Mouse (Mus musculus): ENCODE data around the gene Fam234b. TPM values are rescaled to one million over a fixed set of nuclear protein-coding genes. Genes with fewer than 3 reads are reported as not detected.

The Fam234b gene
- polyA plus RNA-seq, 1 experiment from 2014 or later = 34.2 TPM

GRCm38 (mm10) chr6:135169246-135169645 is 28.5 kb upstream of the Fam234b start:
- Histone ChIP-seq H3K36me3 (ENCODE audit: control insufficient read depth, insufficient read depth, low read length) (no peaks in the 10 kb centered on the region), H3K9me3 (ENCODE audit: control insufficient read depth, low read length) (no peaks in the 10 kb centered on the region), H3K4me1 (ENCODE audit: control insufficient read depth, insufficient read depth, low read length) (no peaks in the 10 kb centered on the region; the same call in 1 of the 2 replicates), H3K4me3 (ENCODE audit: low read length) (no peak overlapping the region), H3K4me2 (replicated peaks; ENCODE audit: low read depth, low read length) (no peak overlapping the region), H3K27ac (ENCODE audit: low read depth, low read length) (no peak overlapping the region), H3K9ac (ENCODE audit: low read depth, low read length) (no peak overlapping the region), H3K27me3 (ENCODE audit: control insufficient read depth, insufficient read depth, low read length) (no peaks in the 10 kb centered on the region)
- 76% methylated on average over 3 of the region's 3 CpGs for WGBS
- no peak for ATAC-seq (ENCODE audit: low FRiP score, low TSS enrichment)

GRCm38 (mm10) chr6:135171736-135172135 is 26.0 kb upstream of the Fam234b start:
- 82% methylated on average over 14 of the region's 14 CpGs for WGBS
- no peaks in the 10 kb centered on the region for H3K36me3 ChIP-seq (ENCODE audit: control insufficient read depth, insufficient read depth, low read length)
- no peak overlapping the region for H3K4me2 ChIP-seq (replicated peaks; ENCODE audit: low read depth, low read length)
- H3K27me3 ChIP-seq (ENCODE audit: control insufficient read depth, insufficient read depth, low read length) = no peaks in the 10 kb centered on the region
- ATAC-seq (ENCODE audit: low FRiP score, low TSS enrichment) = no peak
- H3K4me1 ChIP-seq (ENCODE audit: control insufficient read depth, insufficient read depth, low read length) = no peaks in the 10 kb centered on the region; the same call in 1 of the 2 replicates
- no peak overlapping the region for H3K4me3 ChIP-seq (ENCODE audit: low read length)
- no peak overlapping the region for H3K27ac ChIP-seq (ENCODE audit: low read depth, low read length)
- no peaks in the 10 kb centered on the region for H3K9me3 ChIP-seq (ENCODE audit: control insufficient read depth, low read length)
- H3K9ac ChIP-seq (ENCODE audit: low read depth, low read length) = no peak overlapping the region

- no peak for ATAC-seq (ENCODE audit: low FRiP score, low TSS enrichment)
- 96% methylated on average over 1 of the region's 1 CpGs for WGBS
- H3K4me3 ChIP-seq (ENCODE audit: low read length) = no peak overlapping the region
- no peak overlapping the region for H3K9ac ChIP-seq (ENCODE audit: low read depth, low read length)
- H3K27ac ChIP-seq (ENCODE audit: low read depth, low read length) = no peak overlapping the region
- H3K27me3 ChIP-seq (ENCODE audit: control insufficient read depth, insufficient read depth, low read length) = no peaks in the 10 kb centered on the region
- no peak overlapping the region for H3K4me2 ChIP-seq (replicated peaks; ENCODE audit: low read depth, low read length)
- no peaks in the 10 kb centered on the region for H3K4me1 ChIP-seq (ENCODE audit: control insufficient read depth, insufficient read depth, low read length)
- H3K9me3 ChIP-seq (ENCODE audit: control insufficient read depth, low read length) = no peaks in the 10 kb centered on the region
- no peaks in the 10 kb centered on the region for H3K36me3 ChIP-seq (ENCODE audit: control insufficient read depth, insufficient read depth, low read length)
Measured at GRCm38 (mm10) chr6:135175014-135175413, 22.8 kb upstream of the Fam234b start.

GRCm38 (mm10) chr6:135177271-135177670 is 20.5 kb upstream of the Fam234b start:
- ATAC-seq (ENCODE audit: low FRiP score, low TSS enrichment) = no peak
- Histone ChIP-seq H3K4me1 (ENCODE audit: control insufficient read depth, insufficient read depth, low read length) (no peaks in the 10 kb centered on the region), H3K4me3 (ENCODE audit: low read length) (no peak overlapping the region), H3K9ac (ENCODE audit: low read depth, low read length) (no peak overlapping the region), H3K27ac (ENCODE audit: low read depth, low read length) (no peak overlapping the region), H3K4me2 (replicated peaks; ENCODE audit: low read depth, low read length) (no peak overlapping the region), H3K36me3 (ENCODE audit: control insufficient read depth, insufficient read depth, low read length) (no peaks in the 10 kb centered on the region), H3K27me3 (ENCODE audit: control insufficient read depth, insufficient read depth, low read length) (no peaks in the 10 kb centered on the region; the same call in 1 of the 2 replicates), H3K9me3 (ENCODE audit: control insufficient read depth, low read length) (no peaks in the 10 kb centered on the region)

GRCm38 (mm10) chr6:135178599-135178998 is 19.2 kb upstream of the Fam234b start:
- Histone ChIP-seq H3K9me3 (ENCODE audit: control insufficient read depth, low read length) (no peaks in the 10 kb centered on the region), H3K27me3 (ENCODE audit: control insufficient read depth, insufficient read depth, low read length) (no peaks in the 10 kb centered on the region; the same call in 1 of the 2 replicates), H3K27ac (ENCODE audit: low read depth, low read length) (no peak overlapping the region), H3K4me1 (ENCODE audit: control insufficient read depth, insufficient read depth, low read length) (no peaks in the 10 kb centered on the region), H3K36me3 (ENCODE audit: control insufficient read depth, insufficient read depth, low read length) (no peaks in the 10 kb centered on the region), H3K4me3 (ENCODE audit: low read length) (no peak overlapping the region), H3K9ac (ENCODE audit: low read depth, low read length) (no peak overlapping the region), H3K4me2 (replicated peaks; ENCODE audit: low read depth, low read length) (no peak overlapping the region)
- ATAC-seq (ENCODE audit: low FRiP score, low TSS enrichment) = 0 out of 2 replicates have a peak, but pooled peaks have one; percentile 39
- 39% methylated on average over 3 of the region's 3 CpGs for WGBS

- 54% methylated on average over 5 of the region's 5 CpGs for WGBS
- Histone ChIP-seq H3K9ac (ENCODE audit: low read depth, low read length) (no peak overlapping the region), H3K4me2 (replicated peaks; ENCODE audit: low read depth, low read length) (no peak overlapping the region), H3K27ac (ENCODE audit: low read depth, low read length) (no peak overlapping the region), H3K36me3 (ENCODE audit: control insufficient read depth, insufficient read depth, low read length) (no peaks in the 10 kb centered on the region), H3K4me3 (ENCODE audit: low read length) (no peak overlapping the region), H3K9me3 (ENCODE audit: control insufficient read depth, low read length) (no peaks in the 10 kb centered on the region), H3K4me1 (ENCODE audit: control insufficient read depth, insufficient read depth, low read length) (no peaks in the 10 kb centered on the region), H3K27me3 (ENCODE audit: control insufficient read depth, insufficient read depth, low read length) (no peaks in the 10 kb centered on the region; the same call in 1 of the 2 replicates)
- ATAC-seq (ENCODE audit: low FRiP score, low TSS enrichment) = no peak
Measured at GRCm38 (mm10) chr6:135182925-135183324, 14.9 kb upstream of the Fam234b start.

- no peak overlapping the region for H3K4me3 ChIP-seq (ENCODE audit: low read length)
- ATAC-seq (ENCODE audit: low FRiP score, low TSS enrichment) = no peak
- H3K9me3 ChIP-seq (ENCODE audit: control insufficient read depth, low read length) = no peaks in the 10 kb centered on the region
- H3K27ac ChIP-seq (ENCODE audit: low read depth, low read length) = no peak overlapping the region
- H3K27me3 ChIP-seq (ENCODE audit: control insufficient read depth, insufficient read depth, low read length) = no peaks in the 10 kb centered on the region; the same call in 1 of the 2 replicates
- no peak overlapping the region for H3K4me2 ChIP-seq (replicated peaks; ENCODE audit: low read depth, low read length)
- no peak overlapping the region for H3K9ac ChIP-seq (ENCODE audit: low read depth, low read length)
- WGBS = 18% methylated on average over 8 of the region's 8 CpGs
- no peaks in the 10 kb centered on the region for H3K36me3 ChIP-seq (ENCODE audit: control insufficient read depth, insufficient read depth, low read length)
- no peaks in the 10 kb centered on the region for H3K4me1 ChIP-seq (ENCODE audit: control insufficient read depth, insufficient read depth, low read length)
Measured at GRCm38 (mm10) chr6:135183961-135184360, 13.8 kb upstream of the Fam234b start.

GRCm38 (mm10) chr6:135187076-135187917 is 10.5 kb upstream of the Fam234b start:
- no peak overlapping the region for H3K9ac ChIP-seq (ENCODE audit: low read depth, low read length)
- H3K27me3 ChIP-seq (ENCODE audit: control insufficient read depth, insufficient read depth, low read length) = no peaks in the 10 kb centered on the region
- H3K4me1 ChIP-seq (ENCODE audit: control insufficient read depth, insufficient read depth, low read length) = peaks cover 6% of the 10 kb centered on the region; the same call in 1 of the 2 replicates
- H3K9me3 ChIP-seq (ENCODE audit: control insufficient read depth, low read length) = no peaks in the 10 kb centered on the region
- no peaks in the 10 kb centered on the region for H3K36me3 ChIP-seq (ENCODE audit: control insufficient read depth, insufficient read depth, low read length)
- no peak overlapping the region for H3K4me3 ChIP-seq (ENCODE audit: low read length)
- 48% methylated on average over 10 of the region's 10 CpGs for WGBS
- H3K27ac ChIP-seq (ENCODE audit: low read depth, low read length) = no peak overlapping the region
- ATAC-seq (ENCODE audit: low FRiP score, low TSS enrichment) = no peak
- H3K4me2 ChIP-seq (replicated peaks; ENCODE audit: low read depth, low read length) = no peak overlapping the region

GRCm38 (mm10) chr6:135188629-135189028 is 9.1 kb upstream of the Fam234b start:
- no peak overlapping the region for H3K9ac ChIP-seq (ENCODE audit: low read depth, low read length)
- H3K27ac ChIP-seq (ENCODE audit: low read depth, low read length) = no peak overlapping the region
- H3K4me2 ChIP-seq (replicated peaks; ENCODE audit: low read depth, low read length) = no peak overlapping the region
- 27% methylated on average over 4 of the region's 4 CpGs for WGBS
- no peak for ATAC-seq (ENCODE audit: low FRiP score, low TSS enrichment)
- H3K27me3 ChIP-seq (ENCODE audit: control insufficient read depth, insufficient read depth, low read length) = no peaks in the 10 kb centered on the region
- H3K4me3 ChIP-seq (ENCODE audit: low read length) = no peak overlapping the region
- H3K4me1 ChIP-seq (ENCODE audit: control insufficient read depth, insufficient read depth, low read length) = peaks cover 6% of the 10 kb centered on the region; the same call in 1 of the 2 replicates
- no peaks in the 10 kb centered on the region for H3K9me3 ChIP-seq (ENCODE audit: control insufficient read depth, low read length)
- no peaks in the 10 kb centered on the region for H3K36me3 ChIP-seq (ENCODE audit: control insufficient read depth, insufficient read depth, low read length)

Data from kidney, embryonic 14.5 days (tissue).